Mouse (Mus musculus) spleen, postnatal 4 days (tissue): Measurements from ENCODE around the gene Fpr-rs3.

Source experiments
- DNase-seq, 2 experiments: peaks; one replicate each; pipeline ENCODE4 v3.0.0; 2022; ENCODE audit warnings: low spot score in 2 of 2

Gene Fpr-rs3

GRCm38 (mm10) chr17:20624777-20625176 is at the start of gene Fpr-rs3:
Fpr-rs3 (minus strand) TSS chr17:20624877.
- DNase-seq = no peak

DNA sequence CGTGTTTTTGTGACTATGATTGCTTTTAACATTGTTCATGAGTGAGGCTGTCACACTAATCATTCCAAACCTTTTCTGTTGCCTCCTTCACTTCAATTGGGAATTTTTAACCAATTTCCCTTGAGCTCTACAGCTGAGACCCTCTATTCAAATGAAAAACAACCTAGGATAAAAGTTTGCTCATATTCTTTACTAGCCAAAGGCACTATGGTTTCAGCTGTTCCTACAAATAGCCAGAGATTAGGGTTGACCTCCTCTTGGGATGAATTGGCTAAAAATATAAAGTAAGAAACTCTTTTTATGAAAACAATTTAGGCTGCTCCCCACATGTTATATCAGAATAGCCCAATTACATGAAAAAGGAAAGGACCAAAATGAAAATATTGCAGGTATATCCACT is 28.4 kb downstream of the Fpr-rs3 start, which contains the start of gene Vmn2r110:
Vmn2r110 (minus strand) TSS at position 101 of the 400 bp plus-strand sequence.
- DNase-seq = no peak
